Mouse (Mus musculus): ENCODE data around the gene Mtch1.

GRCm38 (mm10) chr17:29340406-29341261 lies 7.1 kb downstream of the Mtch1 start:
- TF ChIP-seq CTCF (IDR thresholded peaks at IDR 0.05; ENCODE audit: borderline replicate concordance, insufficient read depth, low read depth, low read length) (no peak), POLR2A (IDR thresholded peaks at IDR 0.05; ENCODE audit: borderline replicate concordance, insufficient read depth, low read length) (no peak)

Data from cerebellum, adult 2 months (tissue).